Mouse (Mus musculus) frontal cortex, postnatal 25 days (tissue): ENCODE data around the gene Dnm3.

Source experiments
- DNase-seq, 2 experiments: peaks; one replicate each; pipeline ENCODE4 v3.0.0; 2022; ENCODE audit warnings: low spot score in 2 of 2

The Dnm3 gene

DNA sequence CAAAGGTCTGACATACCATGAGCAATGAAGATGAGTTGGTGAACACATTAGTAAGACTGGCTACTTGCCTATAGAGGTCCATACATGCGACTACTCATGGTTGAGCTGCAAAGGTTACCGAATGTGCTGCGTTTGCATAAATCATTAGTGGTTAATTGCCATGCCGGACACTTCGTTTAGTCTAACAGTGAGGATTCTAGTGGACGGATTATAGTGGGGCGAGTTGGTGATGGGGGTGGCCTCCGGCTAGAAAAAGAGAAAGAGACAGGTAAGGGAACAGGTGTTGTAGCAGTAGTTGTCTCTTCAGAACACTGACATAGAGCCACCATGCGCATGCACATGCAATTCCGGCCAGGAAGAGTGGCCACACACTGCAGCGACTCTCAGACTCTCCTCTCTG is 486.0 kb downstream of the Dnm3 start:
- no peak for DNase-seq

DNA sequence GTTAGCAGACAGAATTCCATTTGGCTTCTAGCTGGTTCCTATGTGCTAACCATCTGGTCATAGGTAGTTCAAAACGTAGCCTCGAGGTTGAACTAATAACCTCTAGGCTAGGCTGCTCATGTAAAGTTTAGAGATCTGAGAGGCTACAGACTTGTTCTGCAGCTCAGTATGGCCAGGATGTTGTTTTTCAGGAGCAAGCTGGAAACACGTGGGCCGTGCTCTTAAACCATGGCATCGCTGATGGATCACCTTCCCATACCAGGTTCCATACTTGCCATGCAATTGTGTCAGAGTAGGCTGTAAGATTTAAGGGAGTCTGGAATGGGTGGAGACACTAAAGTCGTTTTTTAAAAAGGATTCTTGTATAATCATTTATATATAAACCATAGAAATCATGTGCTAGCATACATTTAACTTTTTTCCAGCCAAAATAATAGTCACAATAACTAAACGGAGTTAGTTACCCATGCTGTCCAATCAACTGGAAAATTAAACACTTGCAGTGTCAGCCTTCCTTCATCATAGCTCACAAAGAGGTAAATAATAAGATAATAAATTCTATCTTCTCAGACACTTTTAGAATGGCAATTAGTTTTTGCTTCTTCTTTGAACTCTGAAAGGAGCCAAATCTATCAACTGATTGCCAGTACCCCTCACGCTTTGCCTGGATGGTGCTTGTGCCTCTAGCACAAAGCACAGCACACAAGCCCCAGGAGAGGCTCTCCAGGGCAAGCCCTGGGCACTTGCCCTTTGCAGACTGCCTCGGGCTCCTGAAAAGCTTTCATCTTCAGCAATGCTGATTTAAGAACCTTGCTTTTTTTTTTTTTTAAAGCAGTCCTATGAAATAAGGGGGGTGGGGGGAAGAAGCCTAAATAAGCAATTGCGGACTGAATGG is 486.9 kb downstream of the Dnm3 start:
- DNase-seq = no peak

DNA sequence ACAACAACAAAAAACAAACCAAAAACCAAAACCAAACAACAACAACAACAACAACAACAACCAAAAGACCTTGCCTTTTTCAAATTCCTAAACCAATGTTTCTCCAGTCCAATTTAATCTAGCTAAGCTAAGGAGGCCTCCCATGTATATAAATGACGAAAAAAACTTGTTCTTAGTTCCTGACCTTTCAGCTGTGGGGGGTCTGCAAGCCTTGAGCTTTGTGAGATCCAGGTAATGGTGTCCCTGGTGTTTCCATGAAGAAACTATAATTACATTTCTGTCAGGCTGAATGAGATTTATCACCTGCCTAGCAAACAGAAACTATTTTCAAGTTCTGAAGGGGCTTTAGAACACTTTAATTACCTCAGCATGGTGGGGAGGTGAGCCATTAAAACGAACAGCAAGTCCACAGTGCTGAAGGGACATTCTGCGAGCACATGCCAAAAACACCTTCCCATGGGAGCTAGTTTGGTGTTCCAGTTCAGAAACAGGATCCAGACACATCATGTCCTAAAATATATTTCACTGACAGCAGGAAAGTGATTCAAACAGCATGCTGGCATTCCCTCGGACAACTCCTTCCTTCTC is 493.8 kb downstream of the Dnm3 start:
- DNase-seq = no peak

DNA sequence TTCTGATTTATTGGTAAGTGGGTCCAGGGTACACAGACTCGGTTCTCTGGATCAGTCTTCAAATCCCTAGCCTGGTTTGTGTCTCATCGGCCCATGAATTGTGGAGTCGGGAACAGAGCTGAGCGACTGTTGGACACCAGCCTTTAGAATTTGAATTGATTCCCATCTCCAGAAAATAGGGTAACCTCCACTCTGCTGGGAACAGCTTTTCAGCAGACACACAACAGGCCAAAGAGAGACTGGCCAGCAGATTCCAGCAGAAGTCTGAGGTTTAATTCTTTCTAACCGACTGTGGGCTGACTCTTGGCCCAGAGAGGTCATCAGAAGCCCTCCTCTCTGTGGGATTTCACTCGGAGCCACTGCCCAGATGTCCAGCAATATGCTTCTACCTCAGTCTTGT is 494.4 kb downstream of the Dnm3 start:
- DNase-seq = no peak

DNA sequence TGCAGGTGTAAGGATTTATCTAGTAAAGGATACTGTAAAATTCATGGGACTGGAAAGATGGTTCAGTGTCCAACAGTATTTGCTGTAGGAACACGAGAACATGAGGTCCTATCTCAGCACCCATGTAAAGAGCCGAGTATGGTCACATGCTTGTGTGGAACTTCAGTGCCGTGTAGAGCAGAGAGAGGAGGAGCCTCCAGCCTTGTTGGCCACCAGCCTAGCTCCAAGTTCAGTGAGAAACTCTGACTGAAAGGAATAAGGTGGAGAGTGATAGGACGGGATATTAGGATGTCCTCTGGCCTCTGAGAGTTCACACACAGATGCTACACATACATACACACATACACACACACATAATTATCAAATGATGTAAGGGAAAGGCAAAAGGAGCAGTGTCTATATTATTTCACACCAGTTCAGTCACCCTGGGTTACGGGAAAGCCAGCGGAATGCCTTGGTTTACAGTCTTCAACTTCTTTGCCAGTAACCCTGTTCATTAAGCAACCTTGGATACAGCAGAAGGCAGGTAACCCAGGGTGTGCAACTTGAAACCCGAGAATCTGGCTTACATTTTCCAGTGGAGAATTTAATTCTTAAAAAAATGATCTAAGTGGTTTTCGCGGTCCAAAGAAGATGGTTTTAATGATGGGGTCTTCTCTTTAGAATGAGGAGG is 497.1 kb downstream of the Dnm3 start:
- DNase-seq = no peak

DNA sequence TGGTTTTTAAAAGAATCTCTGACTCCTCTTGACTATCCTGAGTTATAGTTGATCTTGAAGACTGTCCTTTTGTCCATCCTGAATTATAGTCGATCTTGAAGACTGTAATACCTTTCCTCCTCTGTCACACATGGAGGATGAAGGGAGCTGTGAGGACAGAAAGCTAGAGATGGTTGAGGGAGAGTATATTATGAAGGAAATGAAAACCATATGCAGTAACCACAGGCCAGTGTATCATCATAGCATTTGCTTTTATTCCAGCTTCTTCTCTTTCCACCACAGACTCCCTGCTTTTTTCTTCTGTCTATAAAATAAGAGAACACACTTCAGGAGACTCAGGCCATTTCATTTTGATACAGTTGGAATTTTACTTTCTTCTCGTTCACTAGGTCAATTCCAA is 497.8 kb downstream of the Dnm3 start:
- no peak for DNase-seq

DNA sequence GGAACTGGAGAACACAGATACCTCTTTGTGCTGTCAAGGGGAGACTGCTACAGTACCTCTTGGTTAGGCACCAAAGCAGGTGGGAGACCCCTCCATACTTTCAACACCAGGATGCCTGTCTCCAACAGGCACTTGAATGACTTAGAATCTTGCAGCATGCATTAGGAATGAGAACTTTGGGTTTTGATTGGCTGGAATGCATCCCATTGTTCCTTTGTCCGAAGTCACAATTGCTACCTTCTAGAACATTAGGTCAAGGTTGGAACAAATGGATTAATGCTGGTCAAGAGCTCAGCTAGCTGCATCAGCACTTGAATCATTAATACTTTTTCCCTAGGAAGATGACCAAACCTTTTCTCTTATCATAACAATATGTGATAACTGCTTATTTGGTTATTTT is 498.3 kb downstream of the Dnm3 start, which contains the start of gene 4930558K02Rik:
Gene 4930558K02Rik (minus strand): TSS at position 101 of the 400 bp plus-strand sequence.
- no peak for DNase-seq

DNA sequence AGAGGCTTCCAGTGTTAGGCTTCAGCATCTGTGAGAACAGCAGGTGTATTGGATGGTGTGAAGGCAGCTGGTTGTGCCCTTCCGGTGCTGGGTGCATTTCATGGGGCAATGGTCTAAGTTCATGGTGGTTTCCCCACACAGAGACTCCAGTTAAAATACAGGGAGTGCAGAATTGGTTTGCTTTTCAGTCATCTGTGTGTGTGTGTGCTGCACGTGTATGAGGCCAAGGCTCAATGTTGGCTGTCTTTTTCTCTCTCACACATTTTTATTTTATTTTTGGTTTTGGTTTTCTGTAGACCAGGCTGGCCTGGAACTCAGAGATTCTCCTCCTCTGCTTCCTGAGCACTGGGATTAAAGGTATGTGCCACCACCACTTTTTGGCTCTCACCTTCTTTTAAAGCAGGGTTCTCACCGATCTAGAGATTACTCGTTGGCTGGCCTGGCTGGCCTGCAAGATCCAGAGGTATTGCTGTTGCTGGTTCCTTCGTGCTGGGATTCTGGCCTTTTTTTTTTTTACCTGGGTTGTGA is 499.6 kb downstream of the Dnm3 start:
- DNase-seq = no peak

DNA sequence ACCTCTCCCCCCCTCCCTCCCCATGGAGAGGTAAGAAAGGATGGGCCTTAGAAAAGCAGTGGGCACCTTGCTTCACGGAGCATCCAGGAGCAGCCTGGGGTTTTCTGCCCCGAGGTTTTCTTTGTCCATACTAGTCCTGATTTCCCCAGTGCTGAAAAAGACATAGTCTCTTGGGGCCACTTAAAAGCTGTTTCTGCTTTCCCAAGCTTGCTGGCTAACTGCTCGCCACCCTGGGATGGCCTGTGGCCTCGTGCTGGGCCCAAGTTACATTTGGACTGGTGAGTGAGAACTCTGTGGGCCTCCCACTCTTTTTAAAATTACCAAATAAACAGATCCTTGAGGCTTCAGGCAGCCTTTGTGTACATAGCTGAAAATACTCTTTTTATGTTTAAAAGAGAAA is 500.5 kb downstream of the Dnm3 start:
- no peak for DNase-seq

DNA sequence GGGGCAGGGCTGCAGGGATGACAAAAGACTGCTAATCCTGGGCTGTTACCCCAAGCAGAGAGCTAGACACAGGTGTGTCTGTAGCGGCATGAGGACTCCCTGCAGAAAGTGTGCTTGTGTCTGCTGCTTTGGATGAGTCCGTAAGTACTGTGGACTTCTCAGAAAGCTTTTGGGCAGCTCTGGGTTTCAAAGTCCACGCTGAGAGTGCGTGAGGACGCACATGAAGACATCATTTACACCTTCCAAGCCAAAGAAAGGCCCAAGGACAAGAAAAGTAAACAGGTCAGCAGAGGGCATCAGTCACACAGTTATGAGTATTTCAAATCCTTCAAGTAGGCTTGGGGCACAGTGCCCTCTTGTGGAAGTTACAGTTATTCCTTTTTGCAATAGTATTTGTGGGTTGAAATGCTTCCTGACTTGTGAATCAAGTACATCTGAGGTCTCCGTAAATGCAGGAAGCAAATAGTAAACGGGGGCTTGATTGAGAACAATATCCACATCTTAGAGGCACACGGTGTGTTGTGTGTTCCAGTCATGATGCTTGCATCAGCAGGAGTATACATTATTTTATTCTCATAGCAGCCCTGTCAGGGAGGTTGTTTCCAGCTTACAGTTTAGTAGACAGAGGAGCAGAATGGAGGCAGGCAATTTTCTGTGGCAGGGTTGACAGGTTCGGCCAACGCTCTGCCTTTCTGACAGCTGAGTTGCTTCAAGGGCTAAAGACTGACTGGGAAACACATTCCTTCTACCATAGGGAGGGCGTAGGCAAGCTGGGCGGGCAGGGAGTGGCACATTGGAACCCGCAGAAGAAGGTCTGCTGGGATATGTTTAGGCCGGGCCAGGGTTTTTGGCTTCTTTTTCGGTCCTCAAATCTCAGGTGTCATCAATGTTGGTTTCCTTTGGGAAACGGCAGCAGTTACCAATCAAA is 501.3 kb downstream of the Dnm3 start:
- DNase-seq = peak; percentile 51 to 67

DNA sequence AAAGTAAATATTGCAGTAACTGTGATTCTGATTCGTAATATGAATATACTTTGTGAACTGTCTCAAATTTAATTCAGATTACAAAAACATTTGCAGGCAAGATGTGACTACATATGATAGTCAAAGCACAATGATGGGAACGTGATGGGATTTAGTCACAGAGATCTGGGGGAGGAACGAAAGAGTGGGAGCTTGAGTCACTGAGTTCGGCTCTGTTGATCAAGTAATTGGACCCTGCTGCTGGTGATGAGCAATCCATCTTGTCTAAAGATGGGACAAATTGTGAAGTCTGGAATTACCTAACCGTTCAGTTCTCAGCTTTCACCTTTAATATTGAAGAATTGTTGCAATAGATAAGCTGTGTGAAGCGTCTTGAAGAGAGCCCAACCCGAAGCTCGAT is 505.6 kb downstream of the Dnm3 start:
- DNase-seq = no peak

DNA sequence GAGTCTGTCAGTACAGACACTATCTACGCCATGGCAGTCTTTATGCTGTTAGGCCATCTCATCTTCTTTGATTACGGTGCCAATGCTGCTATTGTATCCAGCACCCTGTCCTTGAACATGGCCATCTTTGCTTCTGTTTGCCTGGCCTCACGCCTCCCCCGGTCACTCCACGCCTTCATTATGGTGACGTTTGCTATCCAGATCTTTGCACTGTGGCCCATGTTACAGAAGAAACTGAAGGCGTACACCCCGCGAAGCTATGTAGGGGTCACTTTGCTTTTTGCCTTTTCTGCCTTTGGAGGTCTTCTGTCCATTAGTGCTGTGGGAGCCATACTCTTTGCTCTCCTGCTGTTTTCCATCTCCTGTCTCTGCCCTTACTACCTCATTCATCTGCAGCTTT is 507.0 kb downstream of the Dnm3 start:
- no peak for DNase-seq

DNA sequence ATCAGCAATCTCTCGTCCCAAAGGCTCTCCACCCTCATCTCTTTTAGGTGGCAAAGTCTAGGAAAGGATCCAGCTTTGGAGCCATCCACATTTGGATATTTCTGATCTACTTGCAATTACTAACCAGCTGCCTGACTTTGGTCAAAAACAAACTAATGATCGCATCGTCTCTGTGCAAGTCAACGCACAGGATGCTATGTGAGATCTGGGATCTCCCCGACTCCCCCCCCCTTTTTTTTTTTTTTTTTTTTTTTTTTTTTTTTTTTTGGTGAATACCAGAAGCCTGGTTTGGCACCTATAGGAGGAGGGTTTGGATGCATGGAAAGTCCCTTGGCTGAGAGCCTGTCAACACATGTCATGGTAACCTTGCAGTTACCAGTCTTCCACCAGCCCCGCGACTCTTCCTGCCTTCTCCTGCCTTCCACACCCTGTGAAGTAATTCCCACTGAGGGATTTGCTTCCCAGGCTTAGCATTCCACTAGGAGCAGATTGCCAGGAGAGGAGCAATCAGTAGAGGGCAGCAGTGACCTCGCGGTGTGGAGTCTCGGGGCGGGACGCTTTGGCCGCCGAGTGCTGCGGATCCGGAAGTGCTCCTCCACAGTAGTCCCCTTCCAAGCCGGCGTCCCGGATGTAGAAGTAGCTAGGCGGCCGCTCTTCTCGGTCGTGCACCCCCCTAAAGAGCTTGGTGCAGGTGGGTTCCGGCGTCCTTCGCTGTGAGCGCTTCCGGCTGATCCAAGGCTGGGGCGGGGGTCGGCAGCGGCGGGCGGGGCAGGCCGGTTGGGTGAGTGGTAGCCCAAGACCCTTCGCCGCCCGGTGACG is 509.0 kb downstream of the Dnm3 start, which contains the start of gene Pigc:
Gene Pigc (plus strand): TSS at position 598 of the 819 bp plus-strand sequence.
- peak; percentile 80 to 90 for DNase-seq

DNA sequence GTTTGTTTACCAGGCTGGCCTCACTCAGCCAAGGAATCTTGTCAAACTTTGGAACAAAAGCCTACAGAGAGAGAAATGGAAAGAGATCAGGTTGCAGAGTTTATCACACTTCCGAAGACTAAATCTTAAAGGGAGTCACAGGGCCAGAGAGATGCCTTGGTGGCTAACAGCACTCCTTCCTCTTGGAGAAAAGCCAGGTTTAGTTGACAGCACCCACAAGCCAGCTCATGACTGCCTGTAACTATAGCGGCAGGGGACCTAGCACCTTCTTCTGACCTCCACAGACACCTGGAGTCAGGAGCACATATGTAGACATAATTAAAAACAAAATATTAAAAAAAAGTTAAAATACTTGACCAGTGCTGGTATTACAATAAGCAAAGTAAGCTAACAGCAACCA is 509.9 kb downstream of the Dnm3 start:
- DNase-seq = no peak

DNA sequence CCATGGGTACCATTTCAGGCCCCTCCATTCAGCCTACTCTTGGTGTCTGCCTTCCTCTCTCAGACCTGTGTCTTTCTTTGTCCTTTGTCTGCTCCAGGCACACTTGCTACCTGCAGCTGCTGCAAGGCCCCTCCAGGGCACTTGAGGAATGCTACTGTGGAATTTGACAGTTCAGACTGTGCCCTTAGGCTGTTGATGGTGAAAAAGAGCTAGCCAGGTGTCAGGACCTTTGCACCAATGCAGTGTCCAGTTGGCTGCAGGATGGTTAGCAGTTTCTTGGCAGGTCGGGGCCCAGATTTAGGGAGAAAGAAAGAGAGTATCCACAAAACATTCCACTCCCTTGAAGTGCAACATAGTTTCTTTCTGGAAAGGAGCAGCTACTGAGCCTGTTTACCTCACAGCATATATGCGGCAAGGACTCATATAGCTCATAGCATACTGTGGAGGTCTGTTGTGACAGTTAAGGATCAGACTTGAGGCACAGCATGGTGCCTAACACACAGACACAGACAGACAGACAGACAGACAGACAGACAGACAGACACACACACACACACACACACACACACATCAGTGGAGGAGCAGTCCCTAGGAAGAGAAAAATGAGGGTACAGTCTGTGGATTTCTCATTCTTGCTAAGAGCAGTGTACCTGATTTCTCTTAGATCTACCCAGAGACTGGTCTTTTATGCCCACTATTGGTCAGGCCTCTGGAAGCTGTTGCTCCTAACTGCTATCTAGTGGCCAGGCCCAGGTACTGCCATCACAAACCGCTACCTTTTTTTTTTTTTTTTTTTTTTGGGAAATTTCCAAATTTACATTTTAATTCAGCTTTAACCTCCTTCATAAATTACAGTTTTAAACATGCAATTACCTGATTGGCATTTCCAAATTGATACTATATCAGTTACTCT is 515.1 kb downstream of the Dnm3 start:
- DNase-seq = no peak

DNA sequence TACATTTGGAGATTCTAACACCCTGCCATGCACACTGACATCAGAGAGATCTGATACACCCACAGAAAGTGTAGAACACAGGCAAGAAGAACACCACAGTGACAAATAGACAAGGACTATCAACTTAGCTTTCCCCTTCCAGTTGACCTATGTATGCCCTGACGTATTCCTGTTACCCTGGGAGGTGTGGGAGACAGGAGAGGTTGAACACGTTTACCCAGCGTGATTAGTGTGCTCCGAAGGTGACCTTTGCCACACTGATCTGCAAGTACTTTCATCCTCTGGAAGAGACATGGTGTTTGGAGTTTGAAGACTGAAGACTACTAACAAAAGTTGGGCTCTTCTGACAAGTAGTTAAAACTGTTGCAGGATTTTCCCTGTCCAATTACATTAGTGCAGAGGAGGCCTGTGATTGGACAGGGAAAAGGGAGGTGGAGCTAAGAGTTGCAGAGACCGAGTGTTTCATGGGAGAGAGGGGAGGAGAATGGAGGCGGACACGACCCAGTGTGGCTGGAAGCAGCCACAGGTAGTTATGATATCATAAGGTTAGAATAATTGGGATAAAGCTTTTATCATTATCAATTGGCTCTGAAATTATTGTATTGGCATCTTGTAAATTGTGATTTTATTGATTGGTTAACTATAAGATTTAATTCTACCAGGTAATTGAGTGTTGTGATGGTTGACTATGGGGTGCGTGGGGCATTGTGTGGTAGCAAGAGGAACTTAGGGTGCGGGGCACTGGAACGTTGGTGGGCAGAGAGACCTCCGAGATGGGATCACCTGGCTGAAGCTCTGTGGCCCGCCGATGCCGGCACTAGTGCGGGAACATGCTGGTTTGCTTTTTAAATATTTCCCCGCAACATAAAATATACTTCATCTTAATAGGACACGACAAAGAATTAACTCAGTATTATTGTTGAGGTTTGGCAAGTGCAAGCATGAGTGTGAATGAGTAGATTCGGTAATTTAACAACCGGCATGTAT is 519.6 kb downstream of the Dnm3 start:
- no peak for DNase-seq

DNA sequence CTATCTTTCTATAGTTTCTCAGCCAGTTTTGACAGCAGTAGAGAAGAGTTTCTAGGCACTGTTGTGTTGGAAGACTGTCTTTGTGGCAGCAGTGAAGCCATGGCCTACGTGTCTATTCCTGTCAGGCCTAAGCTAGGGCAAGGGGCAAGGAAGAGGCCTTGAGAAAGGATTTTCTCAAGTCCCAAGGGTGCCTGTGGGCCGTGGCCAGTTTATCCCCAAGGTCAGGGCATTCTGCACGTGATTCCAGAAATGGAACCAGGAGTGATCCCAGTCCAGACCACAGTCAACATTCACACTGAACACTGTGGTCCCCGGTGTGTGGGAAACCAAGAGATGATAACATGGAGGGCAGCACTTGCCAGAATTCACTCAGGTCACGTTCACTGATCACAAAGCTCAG is 522.0 kb downstream of the Dnm3 start:
- no peak for DNase-seq

DNA sequence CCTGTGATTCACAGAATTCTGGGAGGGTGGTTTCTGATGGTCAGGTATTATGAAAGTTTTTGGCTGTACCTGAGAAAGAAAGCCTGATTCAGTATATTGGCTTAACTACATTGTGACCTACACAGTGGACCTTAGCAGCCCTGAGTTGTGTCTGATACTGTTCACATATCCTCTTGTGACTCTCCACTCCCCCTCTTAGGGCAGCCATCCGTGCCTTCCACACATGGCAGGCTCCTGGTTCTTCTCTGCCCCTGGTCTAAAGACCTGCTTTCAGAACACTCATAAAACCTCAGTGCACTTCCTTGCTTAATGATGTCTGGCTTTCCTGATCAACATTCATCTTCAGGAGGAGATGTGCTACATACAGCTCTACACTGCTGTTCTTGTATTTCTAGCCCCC is 525.2 kb downstream of the Dnm3 start:
- no peak for DNase-seq
